Mouse (Mus musculus): ENCODE measurements around the gene Uckl1.

Uckl1 gene

DNA sequence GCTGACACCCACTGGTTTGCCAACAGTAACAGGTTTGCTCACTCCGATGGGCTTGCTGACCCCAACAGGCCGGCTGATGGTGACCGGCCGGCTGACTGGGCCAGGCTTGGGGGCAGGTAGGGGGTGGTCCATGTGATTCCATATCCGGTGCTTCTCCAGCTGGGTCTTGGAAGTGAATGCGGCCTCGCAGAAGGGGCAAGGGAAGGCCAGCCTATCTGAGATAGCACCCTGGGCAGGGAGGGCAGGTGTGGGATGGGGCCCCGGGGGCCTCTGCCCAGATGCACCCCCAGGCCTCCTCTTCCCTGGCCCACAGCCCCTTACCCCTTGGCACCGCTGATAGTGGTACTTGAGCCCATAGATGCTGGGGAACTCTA lies 5.0 kb upstream of the Uckl1 start:
- DNase-seq (ENCODE audit: low spot score): no peak

DNA sequence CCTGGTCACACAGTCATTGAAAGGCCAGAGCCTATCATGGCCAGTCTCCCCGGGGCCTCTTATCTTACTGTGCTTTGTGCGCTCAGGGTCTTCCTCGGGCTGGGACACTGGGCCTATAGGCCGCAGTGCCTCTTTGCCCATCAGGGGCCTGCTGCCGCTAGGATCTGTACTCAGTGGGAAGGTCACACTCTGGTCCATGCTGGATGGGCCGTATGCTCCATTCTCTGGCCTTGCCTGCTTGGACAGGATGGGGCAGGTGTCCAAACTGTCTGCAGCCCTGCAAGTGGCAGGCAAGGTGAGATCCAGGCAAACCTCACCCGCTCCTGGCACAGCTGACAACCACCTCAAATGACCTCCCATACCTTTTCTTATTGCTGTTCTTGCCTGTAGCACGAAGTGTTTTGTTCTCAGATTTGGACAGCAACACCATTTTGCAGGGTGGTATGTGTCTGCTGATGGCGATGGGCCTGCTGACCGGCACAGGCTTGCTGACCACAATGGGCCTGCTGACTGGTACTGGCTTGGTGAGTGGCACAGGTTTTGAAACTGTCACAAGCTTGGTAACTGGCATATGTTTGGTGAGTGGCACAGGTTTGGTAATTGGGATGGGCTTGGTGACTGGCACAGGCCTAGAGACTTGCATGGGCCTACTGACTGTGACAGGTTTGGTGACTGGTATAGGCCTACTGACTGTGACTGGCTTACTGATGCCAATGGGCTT lies 4.5 kb upstream of the Uckl1 start:
- DNase-seq (ENCODE audit: low spot score): no peak

DNA sequence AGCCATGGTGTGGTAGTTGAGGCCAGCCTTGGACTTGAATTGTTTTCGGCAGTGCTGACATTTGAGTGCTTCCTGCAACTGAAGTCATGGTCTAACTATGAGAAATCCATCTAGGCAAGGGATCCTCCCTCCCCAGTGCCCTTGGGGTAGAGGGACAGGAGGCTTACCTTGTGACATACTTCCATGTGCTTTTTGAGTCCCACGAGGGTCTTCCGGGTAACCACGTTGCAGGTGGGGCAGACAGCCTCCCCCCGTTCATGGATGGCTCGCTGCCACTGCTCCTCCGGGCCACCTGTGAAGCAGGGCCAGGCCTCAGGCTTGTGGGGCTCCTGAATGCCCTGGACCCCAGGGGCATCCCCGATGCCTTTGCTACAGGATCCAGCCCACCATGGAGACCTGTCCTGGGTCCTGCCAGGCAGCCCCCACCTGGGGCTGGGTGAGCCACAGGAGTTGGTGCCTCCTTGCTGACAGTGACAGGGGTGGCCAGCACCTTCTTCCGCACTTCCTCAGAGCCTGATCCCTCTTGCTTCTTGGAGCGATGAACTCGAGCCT lies 3.6 kb upstream of the Uckl1 start:
- DNase-seq (ENCODE audit: low spot score): no peak

DNA sequence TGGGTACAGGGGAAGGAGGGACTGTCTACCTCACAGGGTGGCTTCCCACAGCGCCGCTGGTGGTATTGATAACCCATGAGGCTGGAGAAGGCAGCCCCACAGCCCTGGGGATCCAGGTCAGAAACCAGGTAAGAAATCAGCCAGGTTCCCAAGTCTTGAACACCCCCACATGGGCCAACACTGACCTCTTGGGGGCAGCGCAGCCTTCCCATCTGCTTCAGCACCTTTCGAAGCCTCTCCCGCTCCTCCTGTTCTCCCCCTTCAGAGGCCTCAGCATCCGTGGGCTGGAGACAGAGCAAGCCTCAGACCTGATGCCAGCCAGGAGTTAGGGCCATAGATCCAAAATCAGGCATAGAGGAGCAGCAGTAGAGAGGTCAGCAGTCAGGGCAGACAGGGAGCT lies 3.1 kb upstream of the Uckl1 start:
- DNase-seq (ENCODE audit: low spot score): no peak

DNA sequence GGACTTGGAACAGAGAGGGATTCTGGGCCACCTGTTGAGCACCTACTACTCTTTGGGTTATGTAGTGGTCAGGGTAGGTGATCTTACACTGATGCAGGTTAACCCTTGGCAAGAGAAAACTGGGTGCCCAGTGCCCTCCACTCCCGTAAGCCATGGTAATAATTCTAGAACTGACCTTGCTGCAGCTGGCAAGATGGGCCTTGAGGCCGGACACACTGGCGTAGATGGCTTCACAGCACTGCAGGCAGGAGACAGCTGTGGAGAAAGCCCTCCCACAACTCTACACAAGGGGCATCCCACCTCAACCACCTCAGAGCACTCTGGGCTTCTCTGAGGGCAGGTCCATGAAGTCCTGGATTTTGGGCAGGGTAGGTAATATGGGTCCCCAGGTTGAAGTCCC lies 1.4 kb upstream of the Uckl1 start:
- no peak for DNase-seq (ENCODE audit: low spot score)

DNA sequence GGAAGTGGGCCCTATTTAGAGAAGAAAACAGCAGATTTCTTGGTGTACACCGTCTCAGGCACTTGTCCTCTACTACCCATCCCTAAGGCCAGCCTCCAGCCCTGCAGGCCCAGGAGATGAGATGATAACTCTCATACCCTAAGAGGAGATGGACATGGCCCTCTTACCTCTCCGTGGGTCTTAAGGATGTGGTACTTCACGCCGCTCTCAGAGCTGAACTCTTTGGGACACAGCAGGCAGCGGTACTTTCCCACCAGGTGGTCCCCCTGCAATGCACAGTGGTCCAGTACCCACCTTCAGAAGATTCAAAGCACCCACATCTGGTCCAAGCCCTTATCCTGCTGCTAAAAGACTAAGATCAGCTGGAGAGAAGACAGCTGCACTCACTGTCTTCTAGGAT lies 814 bp upstream of the Uckl1 start:
- DNase-seq (ENCODE audit: low spot score): no peak

DNA sequence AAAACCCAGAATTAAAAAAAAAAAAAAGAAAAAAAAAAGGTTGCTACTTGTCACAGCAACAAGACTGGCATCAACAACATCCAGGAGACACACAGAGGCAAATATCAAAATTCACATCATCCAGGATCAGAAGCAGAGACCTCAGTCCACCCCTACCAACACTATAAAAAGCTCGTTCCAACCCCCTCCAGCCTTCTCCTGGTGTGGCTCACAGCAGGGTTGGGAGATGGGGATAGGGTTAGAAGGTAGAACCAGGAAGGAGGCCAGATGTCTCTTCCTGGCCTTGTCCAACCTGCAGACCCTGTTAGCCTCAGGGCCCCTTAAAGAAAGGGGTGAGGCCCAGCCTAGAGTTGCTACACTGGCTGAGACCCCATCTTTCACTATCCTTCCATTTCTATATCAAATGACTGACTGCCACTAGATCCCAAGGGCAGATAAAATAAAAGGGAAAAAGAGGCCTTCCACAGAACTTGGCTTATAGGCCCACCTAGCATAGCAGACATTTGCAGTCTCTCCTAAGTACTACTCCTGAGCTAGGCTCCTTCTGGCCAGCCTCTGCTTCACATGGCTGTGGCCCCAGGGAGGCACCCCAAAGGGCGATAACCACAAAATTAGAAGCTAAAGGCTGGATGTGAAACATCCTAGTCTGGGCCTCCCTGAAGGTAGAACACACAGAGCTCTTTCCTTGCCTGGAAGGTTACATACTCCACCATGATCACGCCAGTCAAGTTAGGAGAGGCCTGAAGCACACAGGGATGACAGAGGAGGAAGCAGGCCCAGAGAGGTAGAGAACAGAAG lies 1.0 kb downstream of the Uckl1 start:
- no peak for DNase-seq (ENCODE audit: low spot score)

DNA sequence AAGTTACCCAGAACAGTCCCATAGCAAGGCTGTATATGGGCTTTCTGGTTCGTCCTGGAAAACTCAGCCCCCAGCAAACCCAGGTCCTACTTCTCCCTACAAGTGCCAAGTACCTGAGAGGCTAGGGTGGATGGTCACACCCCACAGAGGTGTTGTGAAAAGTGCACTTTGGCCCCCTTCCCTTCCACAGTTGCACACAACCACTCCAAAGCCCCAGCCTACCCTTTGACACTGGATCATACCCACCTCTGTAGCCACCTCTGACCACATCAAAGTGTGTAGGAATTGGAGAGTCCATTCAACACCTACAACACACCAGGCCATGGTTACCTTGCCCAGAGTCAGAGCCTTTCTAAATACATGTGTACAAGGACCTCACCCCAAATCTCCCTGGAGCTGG lies 1.8 kb downstream of the Uckl1 start:
- no peak for DNase-seq (ENCODE audit: low spot score)

DNA sequence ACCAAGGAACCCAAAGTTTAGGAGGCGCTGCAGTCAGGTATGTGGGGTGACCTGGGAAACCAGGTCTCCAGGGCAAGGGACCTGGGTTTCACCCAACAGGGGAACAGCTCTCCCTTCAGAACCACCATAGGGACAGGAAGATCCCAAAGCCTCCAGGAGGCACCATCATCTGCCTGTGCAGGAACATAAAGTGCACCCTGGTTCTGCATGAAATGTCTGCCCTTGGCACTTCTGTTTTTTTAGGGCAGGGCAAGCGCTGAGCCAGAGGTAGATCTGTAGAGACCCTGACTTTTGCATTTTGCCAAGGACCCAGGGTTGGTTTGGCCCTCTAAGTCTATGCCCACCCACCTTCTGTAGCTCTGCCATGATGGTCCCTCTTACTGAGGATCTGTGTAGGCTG lies 2.3 kb downstream of the Uckl1 start:
- no peak for DNase-seq (ENCODE audit: low spot score)

DNA sequence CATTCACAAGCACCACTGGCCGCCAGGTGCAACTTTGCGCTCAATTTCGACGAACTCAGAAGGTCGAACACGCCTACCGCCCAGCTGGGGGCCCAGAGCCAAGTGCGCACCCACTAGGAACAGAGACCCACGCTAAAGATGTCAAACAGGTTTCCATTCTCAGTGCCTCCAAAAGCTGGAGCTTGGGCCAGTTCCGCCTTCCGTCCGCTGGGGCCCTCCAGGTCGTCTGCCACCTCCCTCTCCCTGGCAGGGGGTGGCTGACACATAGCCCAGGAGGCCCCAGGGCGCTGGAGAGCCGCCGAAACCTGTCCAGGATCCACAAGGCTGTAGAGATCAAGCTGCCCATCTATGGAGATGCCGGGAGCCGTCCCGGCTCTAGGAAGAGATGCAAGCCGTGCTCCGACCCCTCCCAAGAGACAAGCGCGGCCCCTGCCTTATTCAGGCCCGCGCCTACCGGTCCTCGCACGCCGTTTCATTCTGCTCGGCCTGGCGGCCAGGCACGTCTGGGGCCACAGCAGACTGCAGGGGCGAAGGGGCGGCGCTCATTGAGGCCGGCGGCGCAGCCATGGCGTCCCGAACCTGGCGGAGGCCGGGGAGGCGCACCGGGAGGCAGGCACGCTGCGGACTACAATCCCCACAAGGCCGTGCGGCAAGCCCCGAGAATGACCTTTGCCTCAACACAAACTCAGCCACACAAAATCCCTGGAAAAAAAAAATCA lies 3.1 kb downstream of the Uckl1 start:
- peak; percentile 63 for DNase-seq (ENCODE audit: low spot score)

DNA sequence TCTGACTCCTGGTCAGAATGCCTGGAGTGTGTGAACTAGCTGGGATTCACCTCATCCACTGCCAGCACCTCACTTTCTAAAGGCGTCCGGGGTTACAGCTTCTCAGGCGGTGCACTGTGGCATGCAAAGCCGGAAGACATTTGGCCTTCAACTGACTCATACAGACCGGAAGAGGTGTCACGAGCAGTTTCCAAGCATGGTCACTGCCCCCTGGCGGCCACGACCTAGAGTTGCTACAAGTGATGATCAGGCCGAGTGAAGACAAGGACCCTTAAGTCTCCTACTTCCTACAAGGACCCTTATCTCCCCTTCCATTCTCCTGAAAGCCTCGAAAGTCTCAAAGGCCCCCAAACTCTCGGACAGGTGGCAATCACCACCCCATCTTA lies 3.7 kb downstream of the Uckl1 start:
- peak; percentile 77 for DNase-seq (ENCODE audit: low spot score)

DNA sequence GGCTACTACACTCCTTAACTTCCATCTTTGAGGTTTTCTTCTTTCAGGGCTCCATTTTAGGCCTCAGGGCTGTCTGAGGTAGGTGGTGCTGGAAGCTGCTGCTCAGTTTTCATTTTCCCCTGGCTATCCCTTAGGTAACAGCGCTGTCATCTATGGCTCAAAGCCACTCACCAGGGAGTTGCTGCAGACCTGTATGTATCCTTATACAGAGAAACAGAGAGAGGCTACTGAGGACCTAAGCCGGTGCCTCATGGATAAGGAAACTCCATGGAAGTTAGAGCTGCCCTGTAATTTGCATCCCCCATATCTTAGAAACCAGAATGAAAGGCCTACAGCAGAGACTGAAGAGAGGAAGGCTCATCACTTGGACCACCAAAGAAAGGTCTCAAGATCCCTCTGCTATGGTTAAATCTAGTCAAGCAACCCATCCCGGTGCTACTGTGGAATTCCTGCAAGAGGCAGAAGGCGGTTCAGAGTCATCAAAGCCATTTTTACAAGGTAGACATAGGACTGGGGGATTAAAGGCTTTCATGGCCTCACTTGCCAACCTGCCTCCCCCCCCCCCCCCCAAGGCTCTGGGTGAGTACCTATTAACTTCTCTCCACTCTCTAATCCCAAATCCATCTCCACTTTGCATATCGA lies 4.4 kb downstream of the Uckl1 start:
- DNase-seq (ENCODE audit: low spot score): no peak

DNA sequence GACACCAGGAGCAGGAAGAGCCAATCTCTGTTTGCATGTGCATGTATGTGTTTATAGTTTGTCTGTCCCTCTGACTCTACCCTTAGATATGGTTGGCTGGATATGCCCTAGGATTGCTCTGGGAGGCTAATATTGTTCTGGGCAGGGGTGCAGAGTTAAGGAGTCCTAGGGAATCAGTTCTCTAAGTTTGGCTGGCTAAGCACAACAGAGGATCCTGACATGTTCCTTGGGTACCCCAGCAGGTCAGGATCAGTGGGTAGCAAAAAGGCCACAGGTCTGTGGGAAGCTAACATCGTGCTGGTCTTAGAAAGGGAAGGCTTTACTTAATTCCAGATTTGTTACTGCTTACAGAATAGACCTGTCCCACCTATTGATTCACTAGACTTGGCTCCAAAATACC lies 5.0 kb downstream of the Uckl1 start:
- DNase-seq (ENCODE audit: low spot score): no peak

DNA sequence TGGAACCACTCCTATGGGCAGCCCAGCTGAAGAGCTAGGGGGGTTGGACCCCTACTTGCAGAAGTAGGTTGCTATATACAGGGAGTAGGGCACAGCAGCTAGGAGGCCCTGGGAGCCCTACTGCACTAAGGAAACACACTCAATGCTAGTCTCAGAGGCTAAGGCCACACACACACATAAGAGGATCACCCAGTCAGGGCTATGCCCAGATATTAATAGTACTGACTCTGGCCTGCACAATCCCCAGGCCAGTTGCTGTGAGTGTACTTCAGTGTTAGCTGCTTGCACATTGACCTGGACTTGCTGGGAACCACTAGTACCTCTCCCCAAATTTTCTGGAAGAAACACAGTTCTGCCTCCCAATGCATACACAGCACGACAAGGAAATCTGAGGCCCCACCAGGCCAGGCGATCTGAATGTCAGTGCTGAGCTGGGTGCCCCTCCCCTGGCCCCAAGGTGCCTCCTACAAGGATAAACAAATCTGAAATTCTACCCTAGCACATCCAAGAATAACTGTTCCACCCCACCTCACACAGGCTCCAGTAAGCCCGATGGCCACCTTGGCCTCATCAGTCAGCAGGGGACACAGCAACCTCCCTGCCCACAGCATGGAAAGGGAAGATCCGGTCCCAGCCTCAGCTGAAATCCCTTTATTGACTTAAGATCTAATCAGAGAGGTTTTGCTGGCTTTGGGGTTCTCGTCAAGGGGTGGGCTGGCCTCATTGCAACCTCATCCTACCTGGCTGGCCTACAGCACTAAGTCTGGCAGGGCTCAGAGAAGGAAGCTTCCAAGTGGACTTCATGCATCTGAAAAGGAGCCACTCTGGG lies 5.7 kb downstream of the Uckl1 start:
- DNase-seq (ENCODE audit: low spot score): no peak

DNA sequence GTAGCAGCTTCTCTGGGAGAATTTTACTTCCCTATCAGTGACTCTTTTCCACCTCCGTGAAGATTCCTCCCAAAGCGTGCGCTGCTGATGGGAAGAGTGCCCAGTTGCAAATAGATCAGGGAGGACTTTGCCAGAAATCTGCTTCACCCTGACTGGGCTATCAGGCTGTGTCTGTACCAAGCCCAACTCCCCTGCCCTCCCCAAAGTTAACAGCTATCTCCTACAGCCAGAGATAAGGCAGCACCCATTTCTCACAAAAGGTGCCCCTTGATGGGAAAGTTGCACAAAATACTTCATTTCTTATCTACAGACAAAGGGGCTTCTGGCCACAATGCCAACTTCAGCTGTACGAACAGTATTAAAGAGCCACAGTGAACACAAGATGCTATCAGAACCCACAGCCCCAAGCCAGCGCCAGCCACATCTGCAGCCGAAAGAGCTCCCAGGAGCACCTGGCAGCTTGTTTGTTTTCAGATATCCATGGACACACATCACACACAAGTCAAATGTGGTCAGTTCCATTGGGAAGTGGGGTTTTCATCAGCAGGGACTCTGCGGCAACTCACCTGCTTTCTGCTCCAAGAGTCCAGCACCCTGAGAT lies 6.6 kb downstream of the Uckl1 start:
- DNase-seq (ENCODE audit: low spot score): no peak

DNA sequence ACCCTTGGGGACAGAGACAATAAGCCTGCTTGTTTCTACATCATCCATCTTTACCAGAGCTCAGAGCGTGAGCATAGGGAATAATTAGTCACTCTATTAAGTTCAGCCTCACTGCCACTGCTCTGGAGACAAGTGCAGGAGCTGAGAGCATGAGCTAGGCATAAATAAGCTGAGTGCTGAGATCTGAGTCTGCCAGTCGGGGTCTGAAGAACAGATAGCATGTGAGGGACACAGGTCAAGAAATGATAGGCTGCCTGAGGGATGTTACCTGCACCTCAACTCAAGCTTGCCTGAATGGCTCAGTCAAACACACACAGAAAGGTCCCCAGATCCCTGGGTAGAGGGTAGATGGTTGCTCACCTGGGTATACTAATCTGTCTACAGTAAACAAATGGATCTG lies 7.6 kb downstream of the Uckl1 start:
- DNase-seq (ENCODE audit: low spot score): no peak

DNA sequence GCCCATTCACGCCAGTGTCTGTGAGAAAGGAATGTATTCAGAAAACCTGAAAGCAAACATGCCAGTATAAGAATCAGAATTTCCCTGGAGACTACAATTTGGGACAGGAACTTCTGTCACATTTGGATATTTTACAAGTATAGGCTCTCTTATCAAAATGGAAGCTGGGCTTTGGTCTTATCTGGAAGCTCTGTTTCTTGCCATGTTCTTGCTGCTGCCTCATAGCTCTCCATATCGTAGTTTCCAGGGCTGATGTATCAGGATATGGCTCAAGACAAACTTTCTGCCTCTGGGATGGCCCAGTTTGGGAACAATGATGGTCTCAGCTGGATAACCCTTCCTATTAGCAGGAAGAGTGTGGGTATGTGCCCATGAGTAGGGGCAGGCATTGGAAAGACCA lies 8.1 kb downstream of the Uckl1 start:
- no peak for DNase-seq (ENCODE audit: low spot score)

DNA sequence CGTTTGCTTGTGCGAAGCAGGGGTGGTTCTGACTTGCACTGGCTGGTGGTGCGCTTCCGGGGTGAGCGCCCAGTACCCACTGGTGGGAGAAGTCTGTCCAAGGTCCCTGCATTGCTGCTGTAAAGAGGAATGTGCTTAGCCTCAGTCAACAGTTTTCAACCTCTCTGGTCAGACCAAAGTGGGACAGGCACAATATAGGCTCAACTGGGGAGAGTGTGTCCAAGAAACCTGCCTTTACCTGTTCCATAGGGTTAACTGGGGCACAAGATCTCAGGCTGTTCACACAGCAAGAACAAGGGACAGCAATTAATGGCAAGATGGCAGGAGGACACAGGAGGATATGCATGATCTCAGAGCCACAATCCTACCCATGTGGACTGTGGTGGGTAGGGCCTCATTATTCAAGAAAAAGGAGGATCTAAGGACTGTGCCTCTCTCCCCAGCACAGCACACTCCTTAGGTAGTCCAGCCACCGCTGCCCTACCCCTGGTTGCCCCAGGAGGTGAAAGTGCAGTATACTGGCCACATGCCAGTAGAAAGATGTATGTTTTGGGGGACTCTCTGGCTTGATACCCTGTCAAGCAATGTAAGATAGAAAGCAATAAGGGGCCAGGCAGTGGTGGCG lies 9.7 kb downstream of the Uckl1 start:
- DNase-seq (ENCODE audit: low spot score): no peak

DNA sequence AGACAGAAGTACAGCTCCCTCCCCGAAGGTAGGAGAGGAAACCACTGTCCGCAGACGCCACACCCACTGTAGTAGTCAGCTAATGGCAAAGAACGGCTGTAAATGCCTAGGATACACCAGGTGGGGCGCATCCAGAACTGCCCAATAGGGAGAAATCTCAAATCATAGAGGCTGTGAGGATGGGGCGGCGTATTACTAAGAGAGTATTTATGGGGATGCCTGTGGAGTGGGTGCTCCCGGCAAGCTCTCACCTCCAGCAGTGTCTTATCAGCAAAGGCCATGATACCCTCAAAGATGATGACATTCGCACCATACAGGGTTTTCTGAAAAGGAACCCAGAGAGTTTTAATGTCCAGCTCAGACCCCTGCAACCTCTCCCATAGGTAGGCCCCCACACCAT lies 10.7 kb downstream of the Uckl1 start:
- no peak for DNase-seq (ENCODE audit: low spot score)

Data from layer of hippocampus, adult 9-10 months (tissue).